Mouse (Mus musculus): ENCODE data around the gene Tcf3.

GRCm38 (mm10) chr10:80432936-80433512 lies 423 bp downstream of the Tcf3 start:
- TF ChIP-seq POLR2A (IDR thresholded peaks at IDR 0.05; ENCODE audit: insufficient read length, low read depth) (no peak), E2F4 (IDR thresholded peaks at IDR 0.05; ENCODE audit: insufficient read depth) (no peak), POLR2AphosphoS2 (IDR thresholded peaks at IDR 0.05; ENCODE audit: insufficient read length, low read depth) (no peak)
